Mouse (Mus musculus) forebrain, embryonic 12.5 days (tissue): Measurements from ENCODE around the gene Pcnx2. TPM values are rescaled to one million over a fixed set of nuclear protein-coding genes. Genes with fewer than 3 reads are reported as not detected.

Experiments
- ATAC-seq: fragments of 200-750 bp; cut with Nextera tagmentation; 2 replicates; pipeline ENCODE4 v1.8.0; 2017; ENCODE audit warnings: moderate TSS enrichment; ENCODE audit not compliant: low FRiP score
- H3K27ac ChIP-seq: fragments of 300-500 bp; sonication (generic); 2 replicates; pipeline ENCODE4 v1.5.1; 2016; ENCODE audit warnings: mild to moderate bottlenecking
- H3K27me3 ChIP-seq: fragments of 300-500 bp; sonication (generic); 2 replicates; pipeline ENCODE4 v1.6.1; 2016; ENCODE audit warnings: mild to moderate bottlenecking
- H3K36me3 ChIP-seq: fragments of 300-500 bp; sonication (generic); replicated peaks from 2 replicates; pipeline ENCODE4 v1.6.1; 2016; ENCODE audit warnings: mild to moderate bottlenecking
- H3K4me1 ChIP-seq: fragments of 300-500 bp; sonication (generic); 2 replicates; pipeline ENCODE4 v1.6.1; 2016
- H3K4me2 ChIP-seq: fragments of 300-500 bp; sonication (generic); 2 replicates; pipeline ENCODE4 v1.6.1; 2016; ENCODE audit warnings: mild to moderate bottlenecking, moderate library complexity
- H3K4me3 ChIP-seq: fragments of 300-500 bp; sonication (generic); replicated peaks from 2 replicates; pipeline ENCODE4 v1.5.1; 2016; ENCODE audit warnings: mild to moderate bottlenecking
- H3K9ac ChIP-seq: fragments of 300-500 bp; sonication (generic); 2 replicates; pipeline ENCODE4 v1.6.1; 2016; ENCODE audit warnings: mild to moderate bottlenecking
- H3K9me3 ChIP-seq: fragments of 300-500 bp; sonication (generic); 2 replicates; pipeline ENCODE4 v1.6.1; 2016
- WGBS: fragments of 180-500 bp; shearing (Covaris S2); methylation state at CpG from one replicate; pipeline ENCODE4 v1.1.7; 2016; 5-methylcytosine and 5-hydroxymethylcytosine counted together
- polyA plus RNA-seq: library from polyadenylated mRNA; unstranded; fragments of >200 nt; fragmentation: Nextera tagmentation; extraction: Ambion mirVana; gene quantifications from 2 replicates; pipeline ENCODE4 v1.2.1, GENCODE M21; 2016

Gene Pcnx2
- polyA plus RNA-seq, 1 experiment from 2014 or later, result 1.3 TPM

DNA sequence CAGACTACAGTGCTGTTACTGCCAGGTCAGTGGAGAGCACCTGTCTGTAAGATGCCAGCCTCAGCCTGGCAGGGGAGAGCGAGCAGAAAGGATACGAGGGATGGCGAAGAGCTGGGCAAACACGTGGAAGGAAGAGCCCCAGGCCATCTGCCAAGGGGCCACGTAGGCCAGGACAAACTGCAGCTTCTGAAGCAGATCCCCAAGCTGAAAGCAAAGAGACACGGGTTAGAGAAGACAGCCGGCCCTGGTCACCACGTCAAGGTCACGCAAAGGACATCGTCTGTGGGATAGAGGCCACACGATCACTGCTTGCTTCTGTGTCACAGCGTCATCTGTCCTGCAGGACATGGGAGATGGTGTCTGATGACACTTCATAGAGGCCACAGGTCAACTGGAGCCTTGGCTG, 90.2 kb downstream of the Pcnx2 start:
- H3K9me3 ChIP-seq, result no peaks in the 10 kb centered on the region
- no peak overlapping the region for H3K4me3 ChIP-seq
- no peak overlapping the region for H3K9ac ChIP-seq
- H3K4me2 ChIP-seq, result no peak overlapping the region
- no peak for ATAC-seq
- H3K4me1 ChIP-seq, result no peaks in the 10 kb centered on the region
- H3K36me3 ChIP-seq, result no peaks in the 10 kb centered on the region
- no peaks in the 10 kb centered on the region for H3K27me3 ChIP-seq
- WGBS, result 90% methylated on average over 12 of the region's 12 CpGs
- H3K27ac ChIP-seq, result no peak overlapping the region

DNA sequence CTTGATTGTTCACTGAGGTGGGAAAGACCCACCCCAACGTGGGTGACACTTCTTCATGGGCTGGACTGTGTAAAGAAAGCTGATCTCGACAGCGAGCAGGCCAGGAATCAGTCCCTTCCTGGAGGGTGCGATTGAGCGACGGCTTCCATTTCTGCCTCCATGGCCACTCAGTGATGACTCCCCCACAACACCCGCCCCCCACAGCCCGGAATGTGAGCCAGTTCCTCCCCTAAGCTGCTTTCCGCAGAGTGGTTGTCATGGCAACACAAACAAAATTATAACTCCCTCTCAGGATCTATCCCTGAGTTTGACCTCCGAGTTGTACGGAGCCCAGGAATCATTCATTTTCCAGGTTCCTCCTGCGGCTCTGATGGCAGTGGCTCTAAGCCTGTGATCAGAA, 91.7 kb downstream of the Pcnx2 start:
- no peak overlapping the region for H3K4me2 ChIP-seq
- H3K4me1 ChIP-seq, result no peaks in the 10 kb centered on the region
- H3K36me3 ChIP-seq, result no peaks in the 10 kb centered on the region
- no peak overlapping the region for H3K27ac ChIP-seq
- ATAC-seq, result no peak
- H3K27me3 ChIP-seq, result no peaks in the 10 kb centered on the region
- no peaks in the 10 kb centered on the region for H3K9me3 ChIP-seq
- 87% methylated on average over 12 of the region's 12 CpGs for WGBS
- no peak overlapping the region for H3K4me3 ChIP-seq
- no peak overlapping the region for H3K9ac ChIP-seq

GRCm38 (mm10) chr8:125796970-125797369, 101.1 kb downstream of the Pcnx2 start:
- H3K4me2 ChIP-seq, result no peak overlapping the region
- H3K9ac ChIP-seq, result no peak overlapping the region
- H3K9me3 ChIP-seq, result no peaks in the 10 kb centered on the region
- H3K36me3 ChIP-seq, result no peaks in the 10 kb centered on the region
- no peak for ATAC-seq
- H3K27me3 ChIP-seq, result peaks cover 4% of the 10 kb centered on the region; the same call in 1 of the 2 replicates
- no peak overlapping the region for H3K27ac ChIP-seq
- H3K4me1 ChIP-seq, result no peaks in the 10 kb centered on the region
- 91% methylated on average over 2 of the region's 2 CpGs for WGBS
- no peak overlapping the region for H3K4me3 ChIP-seq

DNA sequence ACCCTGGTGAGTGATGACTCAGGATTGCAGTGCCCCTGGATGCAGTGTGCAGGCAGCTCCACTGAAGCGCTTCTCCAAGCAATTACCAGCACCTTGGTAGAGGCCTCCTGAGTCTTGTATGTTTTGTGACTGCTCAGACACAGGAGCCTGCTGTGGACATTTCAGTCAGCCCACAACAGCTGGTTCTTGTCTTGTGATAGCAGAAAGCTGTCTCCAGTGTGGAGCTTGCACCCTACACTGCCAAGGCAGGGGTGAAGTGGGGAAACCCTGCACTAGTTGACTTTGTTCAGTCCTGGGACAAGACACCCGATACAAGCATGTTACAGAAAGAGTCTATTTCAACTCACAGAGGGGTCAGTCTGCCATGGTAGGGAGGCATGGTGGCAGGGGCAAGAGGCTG, 102.8 kb downstream of the Pcnx2 start:
- H3K4me1 ChIP-seq, result no peaks in the 10 kb centered on the region
- 98% methylated on average over 2 of the region's 2 CpGs for WGBS

DNA sequence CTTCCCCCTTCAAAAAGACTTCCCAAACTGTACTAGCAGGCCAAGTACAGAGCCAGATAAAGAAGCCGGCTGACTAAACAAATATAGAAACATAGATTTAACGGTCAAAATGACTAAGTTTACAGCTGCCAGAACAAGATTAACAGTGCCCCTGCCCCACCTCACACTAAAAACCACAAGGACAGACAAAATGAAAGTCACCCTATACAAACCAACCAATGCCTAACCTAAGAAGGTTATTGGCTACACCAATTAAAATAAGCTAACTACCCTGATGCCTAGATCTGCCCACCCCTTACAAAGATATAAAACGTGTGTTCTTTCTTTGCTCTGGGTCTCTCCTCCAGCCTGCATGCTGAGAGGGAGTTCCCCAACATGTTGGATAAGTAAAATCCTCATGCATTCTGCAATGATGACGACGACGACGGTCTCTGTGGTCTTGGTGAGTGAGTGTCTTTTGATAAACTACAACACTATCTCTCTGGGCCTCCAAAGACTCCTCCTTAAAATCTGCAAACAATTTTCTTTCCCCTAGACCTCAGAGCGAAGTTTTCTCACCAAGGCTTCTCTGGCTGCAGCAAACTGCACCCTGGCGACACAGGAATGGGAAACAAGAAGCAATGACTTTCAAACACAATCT, 105.2 kb downstream of the Pcnx2 start:
- H3K4me3 ChIP-seq, result no peak overlapping the region
- no peak overlapping the region for H3K4me2 ChIP-seq
- no peak overlapping the region for H3K27ac ChIP-seq
- H3K9ac ChIP-seq, result no peak overlapping the region
- no peak for ATAC-seq
- H3K9me3 ChIP-seq, result no peaks in the 10 kb centered on the region
- H3K4me1 ChIP-seq, result no peaks in the 10 kb centered on the region
- H3K36me3 ChIP-seq, result no peaks in the 10 kb centered on the region
- WGBS, result 73% methylated on average over 9 of the region's 9 CpGs
- H3K27me3 ChIP-seq, result no peaks in the 10 kb centered on the region

More for the DNA sequence above, 102.8 kb downstream of the Pcnx2 start:
- Histone ChIP-seq H3K4me2 (no peak overlapping the region), H3K27me3 (peaks cover 2% of the 10 kb centered on the region; the same call in 1 of the 2 replicates), H3K27ac (no peak overlapping the region), H3K36me3 (no peaks in the 10 kb centered on the region), H3K9me3 (no peaks in the 10 kb centered on the region), H3K9ac (no peak overlapping the region), H3K4me3 (no peak overlapping the region)
- ATAC-seq, result no peak

GRCm38 (mm10) chr8:125786886-125787285, 111.2 kb downstream of the Pcnx2 start:
- Histone ChIP-seq H3K9ac (no peak overlapping the region), H3K4me1 (0 out of 2 replicates have a peak, but pooled peaks cover 3% of the 10 kb centered on the region), H3K36me3 (no peaks in the 10 kb centered on the region), H3K4me2 (no peak overlapping the region), H3K9me3 (no peaks in the 10 kb centered on the region), H3K4me3 (no peak overlapping the region), H3K27me3 (no peaks in the 10 kb centered on the region), H3K27ac (no peak overlapping the region)
- WGBS, result 76% methylated on average over 7 of the region's 7 CpGs
- no peak for ATAC-seq

DNA sequence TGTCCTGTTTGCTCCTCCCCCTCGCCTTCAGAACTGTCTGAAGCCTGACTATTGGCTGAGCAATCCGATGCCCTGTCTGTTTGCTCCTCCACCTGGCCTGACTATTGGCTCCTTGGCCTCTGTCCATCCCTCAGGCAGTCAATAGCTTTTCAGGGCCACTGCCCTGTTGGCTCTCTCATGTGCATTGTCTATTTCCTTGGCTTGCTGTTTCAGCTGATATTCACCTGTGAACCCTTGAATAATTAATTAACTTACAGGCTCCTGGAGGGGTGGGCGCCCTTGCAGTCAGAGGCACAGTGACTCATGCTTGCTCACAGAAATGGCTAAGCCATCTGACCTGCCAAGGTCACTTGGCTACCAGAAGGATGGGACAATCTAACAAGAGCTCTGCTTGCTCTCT, 116.0 kb downstream of the Pcnx2 start:
- Histone ChIP-seq H3K4me2 (no peak overlapping the region), H3K9ac (no peak overlapping the region), H3K4me3 (no peak overlapping the region), H3K4me1 (0 out of 2 replicates have a peak, but pooled peaks cover 3% of the 10 kb centered on the region), H3K9me3 (no peaks in the 10 kb centered on the region), H3K36me3 (no peaks in the 10 kb centered on the region), H3K27me3 (no peaks in the 10 kb centered on the region), H3K27ac (no peak overlapping the region)
- 50% methylated on average over 3 of the region's 3 CpGs for WGBS
- ATAC-seq, result no peak

- H3K27me3 ChIP-seq, result no peaks in the 10 kb centered on the region
- no peak for ATAC-seq
- WGBS, result 91% methylated on average over 8 of the region's 8 CpGs
- H3K36me3 ChIP-seq, result no peaks in the 10 kb centered on the region
- no peaks in the 10 kb centered on the region for H3K9me3 ChIP-seq
- no peak overlapping the region for H3K4me2 ChIP-seq
- H3K4me1 ChIP-seq, result 0 out of 2 replicates have a peak, but pooled peaks cover 3% of the 10 kb centered on the region
- H3K9ac ChIP-seq, result no peak overlapping the region
- no peak overlapping the region for H3K27ac ChIP-seq
- no peak overlapping the region for H3K4me3 ChIP-seq
Measured at GRCm38 (mm10) chr8:125779656-125780055, 118.5 kb downstream of the Pcnx2 start.

GRCm38 (mm10) chr8:125778919-125779318, 119.2 kb downstream of the Pcnx2 start:
- H3K4me1 ChIP-seq, result 0 out of 2 replicates have a peak, but pooled peaks cover 3% of the 10 kb centered on the region
- ATAC-seq, result 0 out of 2 replicates have a peak, but pooled peaks have one; percentile 53
- H3K9ac ChIP-seq, result no peak overlapping the region
- no peak overlapping the region for H3K4me2 ChIP-seq
- 92% methylated on average over 5 of the region's 5 CpGs for WGBS
- no peaks in the 10 kb centered on the region for H3K27me3 ChIP-seq
- H3K36me3 ChIP-seq, result no peaks in the 10 kb centered on the region
- H3K9me3 ChIP-seq, result no peaks in the 10 kb centered on the region
- H3K4me3 ChIP-seq, result no peak overlapping the region
- no peak overlapping the region for H3K27ac ChIP-seq

DNA sequence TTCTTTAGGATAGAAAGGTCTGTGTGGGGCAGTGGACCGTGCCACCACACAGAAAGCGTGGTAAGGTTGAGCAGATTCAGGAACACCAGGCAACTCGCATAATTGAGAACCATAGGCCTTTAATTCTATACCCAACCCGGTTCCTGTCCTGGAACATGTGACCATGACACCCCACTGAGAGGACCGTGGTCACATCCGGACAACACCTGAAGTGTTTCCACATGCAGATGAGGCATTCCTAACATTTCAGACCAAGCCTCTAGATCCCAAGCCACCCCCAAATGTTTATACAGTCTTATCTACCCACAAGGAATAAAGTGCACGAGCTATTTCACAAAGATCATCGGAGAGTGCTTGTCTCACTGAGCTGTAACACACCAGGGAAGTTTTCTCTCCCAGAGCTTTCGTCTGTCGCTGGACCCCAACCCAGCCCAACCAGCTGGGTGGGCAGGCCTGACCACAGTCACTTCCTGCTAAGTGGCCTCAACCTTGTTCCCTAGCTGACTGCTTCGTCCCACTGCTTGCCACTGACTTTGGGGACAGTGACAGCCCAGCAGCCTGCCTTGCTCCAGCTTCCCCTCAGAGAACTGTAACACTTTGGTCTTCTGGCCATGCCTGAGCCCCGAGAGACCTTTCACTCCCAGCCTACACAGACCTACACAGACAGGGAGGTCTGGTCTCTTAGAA, 120.5 kb downstream of the Pcnx2 start:
- H3K27me3 ChIP-seq, result no peaks in the 10 kb centered on the region
- no peak overlapping the region for H3K4me2 ChIP-seq
- H3K9ac ChIP-seq, result no peak overlapping the region
- 83% methylated on average over 12 of the region's 12 CpGs for WGBS
- no peaks in the 10 kb centered on the region for H3K9me3 ChIP-seq
- H3K4me1 ChIP-seq, result 0 out of 2 replicates have a peak, but pooled peaks cover 6% of the 10 kb centered on the region
- no peak overlapping the region for H3K4me3 ChIP-seq
- H3K36me3 ChIP-seq, result no peaks in the 10 kb centered on the region
- ATAC-seq, result no peak
- H3K27ac ChIP-seq, result no peak overlapping the region

- Histone ChIP-seq H3K9ac (no peak overlapping the region), H3K9me3 (no peaks in the 10 kb centered on the region), H3K4me3 (no peak overlapping the region), H3K4me1 (0 out of 2 replicates have a peak, but pooled peaks cover 3% of the 10 kb centered on the region), H3K27ac (no peak overlapping the region), H3K4me2 (no peak overlapping the region), H3K27me3 (no peaks in the 10 kb centered on the region), H3K36me3 (peaks cover 1% of the 10 kb centered on the region; the same call in 1 of the 2 replicates)
- ATAC-seq, result no peak
- 81% methylated on average over 6 of the region's 6 CpGs for WGBS
Measured at GRCm38 (mm10) chr8:125776800-125777199, 121.3 kb downstream of the Pcnx2 start.

- 85% methylated on average over 3 of the region's 3 CpGs for WGBS
- Histone ChIP-seq H3K9me3 (no peaks in the 10 kb centered on the region), H3K4me1 (0 out of 2 replicates have a peak, but pooled peaks cover 3% of the 10 kb centered on the region), H3K27me3 (no peaks in the 10 kb centered on the region), H3K27ac (no peak overlapping the region), H3K36me3 (peaks cover 6% of the 10 kb centered on the region; the same call in 1 of the 2 replicates), H3K9ac (no peak overlapping the region), H3K4me2 (no peak overlapping the region), H3K4me3 (no peak overlapping the region)
- ATAC-seq, result no peak
Measured at GRCm38 (mm10) chr8:125776314-125776713, 121.8 kb downstream of the Pcnx2 start.
